Mouse (Mus musculus) heart, postnatal 14 days (tissue): ENCODE results near the gene Ces1c. TPM values are rescaled to one million over a fixed set of nuclear protein-coding genes. Genes with fewer than 3 reads are reported as not detected.

Experiments used
- DNase-seq, 2 experiments: peaks; one replicate each; pipeline ENCODE4 v3.0.0; 2021 to 2022
- intact Hi-C: fragments of 180-260 bp; cut with DNase I; formaldehyde crosslinking; loops from one replicate; pipeline ENCODE4 v1.15.1; 2025
- total RNA-seq, 2 experiments: library from RNA; stranded (reverse); gene quantifications; 2 replicates each; pipeline ENCODE4 v1.2.3; 2021

Ces1c gene
- total RNA-seq, 2 experiments from 2014 or later = not detected

DNA sequence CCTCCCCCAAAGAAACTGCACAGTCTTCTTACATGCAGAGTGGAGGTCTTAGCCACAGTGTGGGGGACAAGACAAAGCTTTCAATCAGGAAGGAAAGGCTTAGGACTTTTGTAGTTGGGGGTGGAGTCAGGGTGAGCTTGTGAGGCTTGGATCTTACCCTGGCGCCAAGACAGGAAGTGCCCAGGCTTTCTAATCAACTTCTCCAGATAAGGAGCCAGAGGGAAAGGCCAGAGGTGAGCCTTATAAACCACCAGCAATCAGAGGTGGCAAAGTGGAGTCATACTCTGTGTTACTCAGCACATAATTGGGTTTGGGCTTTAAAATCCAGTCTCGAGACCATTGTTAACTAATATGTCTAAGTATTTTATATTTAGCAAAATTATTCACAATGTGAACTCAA is 75.8 kb downstream of the Ces1c start:
- intact Hi-C loops = loop anchor here (5.0 kb wide), 1 partner anchor 87 kb away; no protein-coding TSS in a partner anchor
- no peak for DNase-seq

Other genes starting within 250 kb of the Ces1c start
- under 1 TPM; 0.22 to 0.29 TPM for gene Capns2, start 229.9 kb downstream of the Ces1c start, total RNA-seq
- gene Slc6a2, start 171.2 kb downstream of the Ces1c start, total RNA-seq = under 1 TPM; 0.07 to 0.19 TPM
- gene Ces1a, start 83.1 kb downstream of the Ces1c start, total RNA-seq = not detected
- not detected for gene Ces1b, start 51.3 kb downstream of the Ces1c start, total RNA-seq
- 10 to 100 TPM; 54.0 to 99.2 TPM for gene Ces1d, start 66.6 kb upstream of the Ces1c start, total RNA-seq
- gene Ces1e, start 98.3 kb upstream of the Ces1c start, total RNA-seq = 1 to 10 TPM; 1.0 to 1.3 TPM
- gene Ces1f, start 148.5 kb upstream of the Ces1c start, total RNA-seq = under 1 TPM; 0.22 to 0.67 TPM
- not detected for gene Ces1g, start 206.0 kb upstream of the Ces1c start, total RNA-seq
- gene Ces1h, start 248.4 kb upstream of the Ces1c start, total RNA-seq = not detected